Mouse (Mus musculus): ENCODE measurements around the gene Pgap2.

Pgap2 gene

GRCm38 (mm10) chr7:102266401-102267042 lies 56.5 kb downstream of the Pgap2 start:
- no peak for DNase-seq (ENCODE audit: low read depth, low spot score)

GRCm38 (mm10) chr7:102267113-102267579 lies 57.1 kb downstream of the Pgap2 start:
- DNase-seq (ENCODE audit: low read depth, low spot score), result peak; percentile 80

GRCm38 (mm10) chr7:102267601-102268394 lies 57.8 kb downstream of the Pgap2 start, which contains the start of gene Stim1:
Stim1 (plus strand) TSS chr7:102267806.
- peak; percentile 55 for DNase-seq (ENCODE audit: low read depth, low spot score)

- no peak for DNase-seq (ENCODE audit: low read depth, low spot score)
Measured at GRCm38 (mm10) chr7:102268395-102268748, 58.4 kb downstream of the Pgap2 start.

GRCm38 (mm10) chr7:102272422-102272948 lies 62.5 kb downstream of the Pgap2 start:
- no peak for DNase-seq (ENCODE audit: low read depth, low spot score)

GRCm38 (mm10) chr7:102281403-102281802 lies 71.4 kb downstream of the Pgap2 start:
- no peak for DNase-seq (ENCODE audit: low read depth, low spot score)

GRCm38 (mm10) chr7:102282261-102282660 lies 72.3 kb downstream of the Pgap2 start:
- no peak for DNase-seq (ENCODE audit: low read depth, low spot score)

Data from retina, postnatal 7 days (tissue).